Comparison of ENCODE assay signal across 7 mouse cellular contexts in the genomic region with DNA sequence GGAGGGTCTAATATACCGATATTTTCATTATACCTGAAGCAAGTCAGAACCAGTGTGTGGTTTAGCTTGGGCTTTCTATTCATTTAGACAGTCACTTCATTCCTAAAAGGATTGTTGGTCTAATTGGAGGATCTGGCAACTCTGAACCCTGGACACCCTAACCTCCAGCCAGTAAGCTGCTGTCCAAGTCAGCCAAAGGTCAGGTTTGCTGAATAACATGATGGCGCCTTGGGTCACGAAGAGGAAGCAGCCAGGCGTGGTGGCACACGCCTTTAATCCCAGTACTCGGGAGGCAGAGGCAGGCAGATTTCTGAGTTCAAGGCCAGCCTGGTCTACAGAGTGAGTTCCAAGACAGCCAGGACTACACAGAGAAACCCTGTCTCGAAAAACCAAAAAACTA. TPM values are rescaled to one million over a fixed set of nuclear protein-coding genes. Genes with fewer than 3 reads are reported as not detected.
DNase-seq lines count a peak whose midpoint lies in the region; TF ChIP-seq lines count a peak whose summit lies in the region.
"Not testable (repeated sequence)": the region's sequence is repeated elsewhere in the genome, so short reads cannot be mapped to it uniquely, and the experiment has no call there.

No protein-coding gene starts in this region.

- not testable (repeated sequence) for TF ChIP-seq EP300 in heart, adult 2 months (IDR thresholded peaks at IDR 0.05; ENCODE audit: insufficient read depth, low read depth, low read length)

- WGBS in heart, adult 2 months: 83% methylated on average over 7 of the region's 7 CpGs
- WGBS in liver, adult 2 months: 30% methylated on average over 7 of the region's 7 CpGs
- 100% methylated on average over 2 of the region's 7 CpGs for WGBS in macrophage (ENCODE audit: missing documents)

- H3K4me3 ChIP-seq in brown adipose tissue, adult 24 weeks (ENCODE audit: insufficient read depth, low read depth, low read length); heart, adult 2 months; liver, adult 2 months (ENCODE audit: insufficient read depth, low read depth, low read length); macrophage (ENCODE audit: inconsistent target): not testable (repeated sequence)

- not testable (repeated sequence) for TF ChIP-seq POLR2A in heart, adult 2 months (IDR thresholded peaks at IDR 0.05; ENCODE audit: insufficient read depth, low read depth, low read length); liver, adult 2 months (IDR thresholded peaks at IDR 0.05; ENCODE audit: extremely low read depth, insufficient read depth, low read length)

- H3K27ac ChIP-seq in brown adipose tissue, adult 24 weeks (replicated peaks; ENCODE audit: low read depth, low read length): peak overlapping the region; percentile 56; the same call in 1 of the 2 replicates
- peak overlapping the region; percentile 21; the same call in 1 of the 2 replicates for H3K27ac ChIP-seq in heart, adult 2 months
- H3K27ac ChIP-seq in liver, adult 2 months (replicated peaks; ENCODE audit: insufficient read depth, low read depth, low read length): peak overlapping the region; percentile 53
- H3K27ac ChIP-seq in macrophage: peak overlapping the region; percentile 75

- DNase-seq in adrenal gland, postnatal 10 days: peak; percentile 49
- not testable (repeated sequence) for DNase-seq in heart, adult 2 months
- peak; percentile 23 to 24 for DNase-seq in kidney, postnatal 36 days
- DNase-seq in liver, adult 2 months (ENCODE audit: extremely low read depth, low read depth, low spot score): peak; percentile 84
- DNase-seq in yolk sac, embryonic 10.5 days (ENCODE audit: low spot score): peak; percentile 32

- intact Hi-C loops in heart, adult 2 months (cut with DNase I): not testable (repeated sequence)

- H3K9ac ChIP-seq in heart, adult 2 months (ENCODE audit: low read depth, low read length); liver, adult 2 months (ENCODE audit: low read depth, low read length): not testable (repeated sequence)

- TF ChIP-seq CTCF in heart, adult 2 months (IDR thresholded peaks at IDR 0.05); liver, adult 2 months (IDR thresholded peaks at IDR 0.05; ENCODE audit: low read depth, low read length): not testable (repeated sequence)

- H3K27me3 ChIP-seq in heart, adult 2 months (ENCODE audit: control insufficient read depth, insufficient read depth, low read length); liver, adult 2 months (ENCODE audit: control insufficient read depth, insufficient read depth, low read length): not testable (repeated sequence)

- H3K36me3 ChIP-seq in heart, adult 2 months (ENCODE audit: control insufficient read depth, insufficient read depth, low read length): not testable (repeated sequence)
- peaks cover 18% of the 10 kb centered on the region for H3K36me3 ChIP-seq in liver, adult 2 months (ENCODE audit: control insufficient read depth, insufficient read depth, low read length)
- peaks cover 39% of the 10 kb centered on the region for H3K36me3 ChIP-seq in macrophage (ENCODE audit: inconsistent target)

- not testable (repeated sequence) for H3K4me1 ChIP-seq in brown adipose tissue, adult 24 weeks (ENCODE audit: control insufficient read depth, insufficient read depth, insufficient read length, low read length); heart, adult 2 months (ENCODE audit: control insufficient read depth, insufficient read depth, low read length); liver, adult 2 months (ENCODE audit: control insufficient read depth, insufficient read depth, low read length)

- H3K79me2 ChIP-seq in heart, adult 2 months (replicated peaks; ENCODE audit: control insufficient read depth, insufficient read depth, low read length); liver, adult 2 months (ENCODE audit: control insufficient read depth, insufficient read depth, low read length); macrophage (ENCODE audit: inconsistent target): not testable (repeated sequence)

RNA-seq across cellular contexts. Expression of gene Vps26c, which starts 29.5 kb away (rescaled TPM):
- total RNA-seq in adrenal gland, postnatal 10 days (2021): 10 to 100 TPM; 40.8 to 52.8 TPM
- polyA plus RNA-seq in brown adipose tissue, adult 24 weeks (2012; ENCODE audit: insufficient read depth, insufficient read length, missing spikeins): 12.1 and 19.1 TPM in 2 replicates
- 10 to 100 TPM; 21.8 to 22.1 TPM for total RNA-seq in heart, adult 2 months (2021)
- 25.7 and 42.8 TPM in 2 replicates for polyA plus RNA-seq in heart, adult 2 months (2012; rRNA removed)
- 33.1 and 33.9 TPM in 2 replicates for total RNA-seq in liver, adult 2 months (2014; rRNA removed)
- 18.8 and 19.4 TPM in 2 replicates for polyA plus RNA-seq in liver, adult 2 months (2012; rRNA removed)
- 100 to 1,000 TPM in 6 of 26 experiments, 10 to 100 TPM in 20; 21.2 to 142 (median 55.7) TPM for total RNA-seq in macrophage (2018; cell fraction: chromatin; rRNA removed)
- 10 to 100 TPM; 36.1 to 82.0 (median 68.2) TPM for total RNA-seq in macrophage (2018; cell fraction: cytosol; rRNA removed)
- 100 to 1,000 TPM in 1 of 26 experiments, 10 to 100 TPM in 25; 20.1 to 108 (median 38.4) TPM for total RNA-seq in macrophage (2018; cell fraction: nucleus; rRNA removed)
- 45.9 to 89.1 TPM (median 67.2 TPM) in 3 replicates for polyA plus RNA-seq in macrophage (2018)

Comparison
In these comparisons a context has a peak if more than half of its experiments do, and no peak if none do; other contexts are left out.
1. H3K27ac ChIP-seq: peak in every context shown above with its lines; median percentile 75 in macrophage; 56 in brown adipose tissue, adult 24 weeks; 53 in liver, adult 2 months; 21 in heart, adult 2 months.